Mouse (Mus musculus) stomach, postnatal 0 days (tissue): ENCODE results near the gene Mboat2. TPM values are rescaled to one million over a fixed set of nuclear protein-coding genes. Genes with fewer than 3 reads are reported as not detected.

Source experiments
- ATAC-seq: fragments of 200-750 bp; cut with Nextera tagmentation; 2 replicates; pipeline ENCODE4 v1.8.0; 2017; ENCODE audit not compliant: low FRiP score, low TSS enrichment
- DNase-seq: peaks from one replicate; pipeline ENCODE4 v3.0.0-alpha.2; 2016; ENCODE audit warnings: low spot score
- H3K27ac ChIP-seq: fragments of 300-500 bp; sonication (generic); replicated peaks from 2 replicates; pipeline ENCODE4 v1.5.1; 2014; ENCODE audit warnings: mild to moderate bottlenecking, control low read depth
- H3K27me3 ChIP-seq: fragments of 300-500 bp; sonication (generic); 2 replicates; pipeline ENCODE4 v1.6.1; 2014; ENCODE audit warnings: low read length; ENCODE audit not compliant: control insufficient read depth, insufficient read depth
- H3K36me3 ChIP-seq: fragments of 300-500 bp; sonication (generic); 2 replicates; pipeline ENCODE4 v1.6.1; 2014; ENCODE audit warnings: low read length, mixed read lengths; ENCODE audit not compliant: control insufficient read depth, insufficient read depth
- H3K4me1 ChIP-seq: fragments of 300-500 bp; sonication (generic); replicated peaks from 2 replicates; pipeline ENCODE4 v1.6.1; 2014; ENCODE audit warnings: antibody characterized with exemption; ENCODE audit not compliant: control insufficient read depth, insufficient read depth
- H3K4me2 ChIP-seq: fragments of 300-500 bp; sonication (generic); replicated peaks from 2 replicates; pipeline ENCODE4 v1.6.1; 2014; ENCODE audit warnings: low read depth, mild to moderate bottlenecking, control low read depth, moderate library complexity
- H3K4me3 ChIP-seq: fragments of 300-500 bp; sonication (generic); 2 replicates; pipeline ENCODE4 v1.5.1; 2014; ENCODE audit warnings: low read depth, low read length, control low read depth
- H3K9ac ChIP-seq: fragments of 300-500 bp; sonication (generic); 2 replicates; pipeline ENCODE4 v1.6.1; 2014; ENCODE audit warnings: mild to moderate bottlenecking, low read length, control low read depth, mixed read lengths
- H3K9me3 ChIP-seq: fragments of 300-500 bp; sonication (generic); 2 replicates; pipeline ENCODE4 v1.6.1; 2016; ENCODE audit warnings: low read length; ENCODE audit not compliant: control insufficient read depth
- CTCF ChIP-seq: IDR thresholded peaks from 2 replicates; pipeline ENCODE4 v1.5.1; 2016; ENCODE audit warnings: antibody characterized with exemption, low read depth, mild to moderate bottlenecking, moderate library complexity
- EP300 ChIP-seq: optimal IDR thresholded peaks from 2 replicates; pipeline ENCODE3; 2016; ENCODE audit warnings: antibody characterized with exemption
- WGBS: fragments of 180-500 bp; shearing (Covaris S2); extraction: QIAGEN DNeasy Blood & Tissue Kit; methylation state at CpG from one replicate; pipeline ENCODE4 v1.1.7; 2014; 5-methylcytosine and 5-hydroxymethylcytosine counted together
- polyA plus RNA-seq: library from polyadenylated mRNA; unstranded; fragments of >200 nt; fragmentation: Nextera tagmentation; extraction: Ambion mirVana; gene quantifications from 2 replicates; pipeline ENCODE4 v1.2.1, GENCODE M21; 2015

The Mboat2 gene
- polyA plus RNA-seq, 1 experiment from 2014 or later: 96.2 TPM

DNA sequence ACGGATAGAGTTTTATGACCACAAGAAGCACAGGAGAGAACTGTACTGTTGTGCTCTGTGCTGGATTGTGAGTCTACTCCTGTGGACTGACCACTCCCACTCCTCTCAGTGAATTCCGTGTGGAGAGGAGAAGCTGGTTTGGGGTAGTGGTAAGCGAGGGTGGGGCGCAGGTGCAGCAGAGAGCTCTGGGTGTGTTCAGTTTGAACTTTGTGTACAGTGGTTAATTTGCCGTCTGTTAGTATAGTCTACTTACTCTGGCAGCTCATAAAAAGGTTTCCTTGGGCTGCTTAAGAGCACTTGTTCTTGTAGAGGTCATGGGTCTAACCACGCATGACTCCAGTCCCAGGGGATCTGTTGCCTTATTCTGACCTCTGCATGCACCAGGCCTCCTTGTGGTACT, 36.0 kb downstream of the Mboat2 start:
- WGBS: 48% methylated on average over 6 of the region's 6 CpGs
- ATAC-seq (peak; percentile 90), DNase-seq (peak; percentile 68)
- H3K36me3 ChIP-seq: no peaks in the 10 kb centered on the region
- no peaks in the 10 kb centered on the region for H3K27me3 ChIP-seq
- no peaks in the 10 kb centered on the region for H3K9me3 ChIP-seq
- H3K27ac ChIP-seq: peak overlapping the region; percentile 56
- H3K4me2 ChIP-seq: no peak overlapping the region
- H3K4me3 ChIP-seq: no peak overlapping the region
- no peaks in the 10 kb centered on the region; the same call in 1 of the 2 replicates for H3K4me1 ChIP-seq
- no peak for TF ChIP-seq EP300
- peak; percentile 19; the same call in 1 of the 2 replicates for TF ChIP-seq CTCF
- H3K9ac ChIP-seq: no peak overlapping the region

DNA sequence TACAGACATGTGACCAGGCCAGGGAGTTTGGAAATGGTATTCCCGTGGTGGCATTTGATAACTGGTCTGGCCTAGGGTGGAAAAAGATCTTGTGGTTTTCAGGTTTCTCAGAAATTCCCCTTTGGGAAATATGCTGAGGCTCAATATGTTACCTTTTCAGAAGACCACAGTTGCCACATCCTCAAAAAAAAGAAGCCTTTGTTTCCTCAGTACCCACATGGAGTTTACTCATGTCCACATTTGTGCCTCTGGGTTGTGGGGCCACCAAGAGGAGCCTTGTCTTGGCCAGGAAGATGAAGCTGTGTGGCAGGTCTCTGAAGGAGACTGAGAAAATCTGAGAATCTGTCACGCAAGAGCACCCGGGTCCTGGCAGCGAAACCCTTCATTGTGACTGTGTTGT, 38.0 kb downstream of the Mboat2 start:
- ATAC-seq: no peak
- H3K9ac ChIP-seq: no peak overlapping the region
- WGBS: 88% methylated on average over 4 of the region's 4 CpGs
- H3K4me1 ChIP-seq: no peaks in the 10 kb centered on the region; the same call in 1 of the 2 replicates
- no peak overlapping the region for H3K27ac ChIP-seq
- DNase-seq: no peak
- H3K36me3 ChIP-seq: no peaks in the 10 kb centered on the region
- no peak for TF ChIP-seq CTCF
- no peak for TF ChIP-seq EP300
- H3K4me2 ChIP-seq: no peak overlapping the region
- no peak overlapping the region for H3K4me3 ChIP-seq
- H3K9me3 ChIP-seq: no peaks in the 10 kb centered on the region
- H3K27me3 ChIP-seq: no peaks in the 10 kb centered on the region

DNA sequence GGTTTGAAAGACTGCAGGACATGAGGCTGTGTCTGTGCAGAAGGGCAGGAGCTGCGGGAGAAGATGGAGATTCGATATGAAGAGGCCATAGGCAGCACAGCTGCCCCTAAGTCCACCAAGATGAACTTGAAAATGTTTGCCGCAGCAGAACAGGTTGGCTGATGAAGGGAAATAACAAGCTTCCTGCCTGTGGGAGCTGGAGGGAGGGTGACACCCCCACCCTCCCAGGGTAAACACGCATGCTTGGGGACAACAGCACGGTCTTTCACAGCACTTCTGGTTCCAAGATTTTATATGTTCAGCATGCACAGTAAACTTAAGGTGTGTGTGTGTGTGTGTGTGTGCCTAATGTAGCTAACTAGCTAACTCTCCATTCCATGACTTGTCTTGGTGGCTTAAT, 38.6 kb downstream of the Mboat2 start:
- no peaks in the 10 kb centered on the region for H3K27me3 ChIP-seq
- H3K4me1 ChIP-seq: no peaks in the 10 kb centered on the region; the same call in 1 of the 2 replicates
- TF ChIP-seq EP300: no peak
- no peak for TF ChIP-seq CTCF
- 54% methylated on average over 5 of the region's 5 CpGs for WGBS
- no peak overlapping the region for H3K9ac ChIP-seq
- H3K4me3 ChIP-seq: no peak overlapping the region
- no peaks in the 10 kb centered on the region for H3K9me3 ChIP-seq
- ATAC-seq: peak; percentile 61
- H3K4me2 ChIP-seq: no peak overlapping the region
- no peak overlapping the region for H3K27ac ChIP-seq
- DNase-seq: peak; percentile 67
- H3K36me3 ChIP-seq: no peaks in the 10 kb centered on the region

DNA sequence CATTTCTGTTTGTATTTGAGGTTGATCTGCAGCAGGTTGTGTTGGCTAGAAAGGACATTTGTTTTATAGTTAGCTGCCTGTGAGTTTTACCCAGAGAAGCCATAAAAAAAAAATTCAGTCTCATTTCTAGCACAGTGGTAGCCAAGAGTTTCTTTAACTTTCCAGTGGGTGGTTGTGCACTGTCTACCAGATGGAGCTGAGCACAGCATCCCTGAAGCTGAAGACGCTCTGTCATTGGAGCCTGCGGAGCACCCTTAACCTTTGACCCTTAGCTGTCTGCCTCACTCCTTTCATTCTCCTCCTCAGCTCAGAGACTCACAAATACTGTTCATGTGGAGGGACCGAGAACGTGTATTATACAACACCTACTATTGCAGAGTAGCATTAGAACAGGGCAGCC, 40.2 kb downstream of the Mboat2 start:
- DNase-seq (no peak), ATAC-seq (no peak)
- Histone ChIP-seq H3K4me2 (no peak overlapping the region), H3K9me3 (no peaks in the 10 kb centered on the region), H3K36me3 (no peaks in the 10 kb centered on the region), H3K27ac (no peak overlapping the region), H3K4me1 (no peaks in the 10 kb centered on the region; the same call in 1 of the 2 replicates), H3K27me3 (no peaks in the 10 kb centered on the region), H3K4me3 (no peak overlapping the region), H3K9ac (no peak overlapping the region)
- TF ChIP-seq CTCF (no peak), EP300 (no peak)
- 62% methylated on average over 4 of the region's 4 CpGs for WGBS

DNA sequence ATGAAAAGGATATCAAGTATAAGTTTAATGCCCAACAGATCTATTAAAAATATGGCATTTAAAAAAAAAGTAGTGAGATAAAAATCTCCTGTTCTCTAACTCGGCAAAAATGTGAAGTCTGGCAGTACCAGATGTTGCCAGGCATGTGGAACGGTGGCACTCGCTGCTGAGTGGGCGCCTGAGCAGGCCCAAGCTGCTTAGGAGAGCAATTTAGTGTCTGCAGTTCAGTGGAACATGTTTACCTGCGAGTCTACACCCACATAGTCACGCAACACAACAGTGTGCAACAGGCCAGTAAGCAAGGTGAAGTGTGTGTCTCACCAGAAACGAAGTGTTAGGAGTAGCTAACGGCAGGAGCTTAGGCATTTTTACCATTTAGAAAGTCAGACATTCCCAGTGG, 41.6 kb downstream of the Mboat2 start:
- ATAC-seq: no peak
- TF ChIP-seq CTCF (no peak), EP300 (no peak)
- no peaks in the 10 kb centered on the region for H3K36me3 ChIP-seq
- no peak overlapping the region for H3K9ac ChIP-seq
- no peaks in the 10 kb centered on the region for H3K9me3 ChIP-seq
- no peak overlapping the region for H3K4me2 ChIP-seq
- H3K27me3 ChIP-seq: no peaks in the 10 kb centered on the region
- H3K27ac ChIP-seq: no peak overlapping the region
- H3K4me1 ChIP-seq: no peaks in the 10 kb centered on the region; the same call in none of the 2 replicates
- DNase-seq: no peak
- WGBS: 81% methylated on average over 8 of the region's 8 CpGs
- no peak overlapping the region for H3K4me3 ChIP-seq

DNA sequence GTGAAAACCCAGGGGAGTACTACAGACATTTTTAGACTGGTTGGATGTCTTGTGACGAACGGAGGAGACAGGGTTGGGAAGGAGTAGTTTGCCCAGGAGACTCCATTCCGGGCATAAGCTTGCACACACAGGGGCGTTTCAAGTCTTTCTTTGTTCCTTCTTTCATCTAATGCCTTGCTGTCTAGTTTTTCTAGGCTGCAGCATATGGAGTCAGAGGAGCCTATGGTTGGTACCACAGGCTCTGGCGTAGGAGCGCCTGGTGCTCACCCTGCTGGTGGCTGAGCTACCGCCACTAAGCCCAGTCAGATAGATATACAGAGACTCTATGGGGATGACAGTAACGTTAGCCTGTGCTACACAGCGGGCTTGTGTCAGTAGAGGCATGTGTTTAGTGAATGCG, 42.0 kb downstream of the Mboat2 start:
- no peaks in the 10 kb centered on the region for H3K27me3 ChIP-seq
- peaks cover 3% of the 10 kb centered on the region for H3K4me1 ChIP-seq
- WGBS: 79% methylated on average over 10 of the region's 10 CpGs
- no peaks in the 10 kb centered on the region for H3K9me3 ChIP-seq
- H3K9ac ChIP-seq: no peak overlapping the region
- H3K4me2 ChIP-seq: no peak overlapping the region
- ATAC-seq (no peak), DNase-seq (no peak)
- H3K4me3 ChIP-seq: no peak overlapping the region
- no peaks in the 10 kb centered on the region for H3K36me3 ChIP-seq
- no peak overlapping the region for H3K27ac ChIP-seq
- TF ChIP-seq CTCF (peak; percentile 30), EP300 (no peak)
